Mouse (Mus musculus): ENCODE data around the gene Thpo.

GRCm38 (mm10) chr16:20715161-20715560, 19.1 kb downstream of the Thpo start:
- no peak for TF ChIP-seq ZC3H11A (IDR thresholded peaks at IDR 0.05; ENCODE audit: borderline replicate concordance, low read depth, low read length)
- TF ChIP-seq ZNF384 (IDR thresholded peaks at IDR 0.05; ENCODE audit: low read depth, low read length): no peak
